Mouse (Mus musculus) ES-Bruce4 (cell line): ENCODE measurements at regions not wholly inside any gene's neighbourhood (a gene's known extent, or its start where the extent isn't known, plus 50 kb on each side); places are given as distances from the start of the nearest gene placed in this dataset.

Experiments
- H3K27ac ChIP-seq: 2 replicates; pipeline ENCODE4 v1.5.1; 2012; ENCODE audit warnings: low read length, inconsistent platforms; ENCODE audit not compliant: insufficient read depth
- H3K27me3 ChIP-seq: 2 replicates; pipeline ENCODE4 v1.6.1; 2012; ENCODE audit warnings: mild to moderate bottlenecking, low read length, inconsistent platforms; ENCODE audit not compliant: control insufficient read depth, poor library complexity, insufficient read depth, severe bottlenecking
- H3K36me3 ChIP-seq: 2 replicates; pipeline ENCODE4 v1.6.1; 2012; ENCODE audit warnings: inconsistent platforms, mild to moderate bottlenecking, low read length, moderate library complexity; ENCODE audit not compliant: control insufficient read depth, poor library complexity, insufficient read depth, severe bottlenecking
- H3K4me1 ChIP-seq: one replicate; pipeline ENCODE4 v1.8.1; 2011; ENCODE audit warnings: low read length; ENCODE audit not compliant: control insufficient read depth, insufficient read depth
- H3K4me3 ChIP-seq: 2 replicates; pipeline ENCODE4 v1.5.1; 2011; ENCODE audit warnings: low read depth, mild to moderate bottlenecking, low read length
- H3K9ac ChIP-seq: 2 replicates; pipeline ENCODE4 v1.6.1; 2012; ENCODE audit warnings: low read depth, mild to moderate bottlenecking, inconsistent platforms; ENCODE audit not compliant: poor library complexity, severe bottlenecking
- H3K9me3 ChIP-seq: replicated peaks from 2 replicates; pipeline ENCODE4 v1.6.1; 2012; ENCODE audit warnings: mild to moderate bottlenecking, low read length, inconsistent platforms; ENCODE audit not compliant: control insufficient read depth, poor library complexity, insufficient read depth, severe bottlenecking
- CTCF ChIP-seq: IDR thresholded peaks from one replicate; pipeline ENCODE4 v1.8.1; 2011; ENCODE audit warnings: low read depth, low read length
- EP300 ChIP-seq: IDR thresholded peaks from 2 replicates; pipeline ENCODE4 v1.6.1; 2011; ENCODE audit warnings: low read depth, low read length; ENCODE audit not compliant: insufficient read depth
- POLR2A ChIP-seq: IDR thresholded peaks from one replicate; pipeline ENCODE4 v1.8.1; 2011; ENCODE audit warnings: low read length; ENCODE audit not compliant: insufficient read depth

- no peak overlapping the region for H3K4me3 ChIP-seq
- H3K36me3 ChIP-seq = no peaks in the 10 kb centered on the region
- no peaks in the 10 kb centered on the region for H3K27me3 ChIP-seq
- TF ChIP-seq POLR2A (no peak), EP300 (no peak), CTCF (no peak)
- no peak overlapping the region for H3K9ac ChIP-seq
- H3K4me1 ChIP-seq = no peaks in the 10 kb centered on the region
- H3K9me3 ChIP-seq = no peaks in the 10 kb centered on the region
- no peak overlapping the region for H3K27ac ChIP-seq
These were observed 368.5 kb downstream of the Ets1 start for GRCm38 (mm10) chr9:33004536-33004935.

- Histone ChIP-seq H3K36me3 (no peaks in the 10 kb centered on the region), H3K4me3 (no peak overlapping the region), H3K9ac (no peak overlapping the region), H3K27ac (no peak overlapping the region), H3K4me1 (no peaks in the 10 kb centered on the region), H3K27me3 (no peaks in the 10 kb centered on the region), H3K9me3 (no peaks in the 10 kb centered on the region)
- TF ChIP-seq CTCF (no peak), POLR2A (no peak), EP300 (no peak)
These were observed 371.5 kb downstream of the Ets1 start for GRCm38 (mm10) chr9:33007456-33008063.

- no peaks in the 10 kb centered on the region for H3K27me3 ChIP-seq
- TF ChIP-seq EP300 (no peak), CTCF (no peak), POLR2A (no peak)
- H3K9me3 ChIP-seq = no peaks in the 10 kb centered on the region
- H3K4me3 ChIP-seq = no peak overlapping the region
- no peaks in the 10 kb centered on the region for H3K4me1 ChIP-seq
- no peak overlapping the region for H3K9ac ChIP-seq
- H3K36me3 ChIP-seq = no peaks in the 10 kb centered on the region
- H3K27ac ChIP-seq = no peak overlapping the region
These were observed 375.2 kb downstream of the Ets1 start for GRCm38 (mm10) chr9:33011241-33011640.

- no peaks in the 10 kb centered on the region for H3K4me1 ChIP-seq
- no peak overlapping the region for H3K9ac ChIP-seq
- H3K36me3 ChIP-seq = no peaks in the 10 kb centered on the region
- H3K27me3 ChIP-seq = no peaks in the 10 kb centered on the region
- H3K4me3 ChIP-seq = no peak overlapping the region
- TF ChIP-seq CTCF (no peak), EP300 (no peak), POLR2A (no peak)
- H3K27ac ChIP-seq = no peak overlapping the region
- 0 out of 2 replicates have a peak, but pooled peaks cover 4% of the 10 kb centered on the region for H3K9me3 ChIP-seq
These were observed 399.4 kb downstream of the Ets1 start for GRCm38 (mm10) chr9:33035401-33035800.

GRCm38 (mm10) chr9:33039221-33039790 is 403.3 kb downstream of the Ets1 start:
- no peaks in the 10 kb centered on the region for H3K27me3 ChIP-seq
- H3K9me3 ChIP-seq = 0 out of 2 replicates have a peak, but pooled peaks cover 4% of the 10 kb centered on the region
- H3K4me3 ChIP-seq = no peak overlapping the region
- H3K27ac ChIP-seq = no peak overlapping the region
- no peak overlapping the region for H3K9ac ChIP-seq
- no peaks in the 10 kb centered on the region for H3K36me3 ChIP-seq
- H3K4me1 ChIP-seq = no peaks in the 10 kb centered on the region
- TF ChIP-seq CTCF = no peak
- TF ChIP-seq EP300 = no peak
- no peak for TF ChIP-seq POLR2A

GRCm38 (mm10) chr9:33050789-33051188 is 414.8 kb downstream of the Ets1 start:
- TF ChIP-seq CTCF (no peak), EP300 (no peak), POLR2A (no peak)
- Histone ChIP-seq H3K4me3 (no peak overlapping the region), H3K9ac (no peak overlapping the region), H3K9me3 (no peaks in the 10 kb centered on the region), H3K36me3 (no peaks in the 10 kb centered on the region), H3K27ac (no peak overlapping the region), H3K27me3 (no peaks in the 10 kb centered on the region), H3K4me1 (no peaks in the 10 kb centered on the region)
